Mouse (Mus musculus): ENCODE results near the gene Pank3. TPM values are rescaled to one million over a fixed set of nuclear protein-coding genes. Genes with fewer than 3 reads are reported as not detected.

Gene Pank3
- polyA plus RNA-seq, 1 experiment from 2014 or later: 31.8 TPM

DNA sequence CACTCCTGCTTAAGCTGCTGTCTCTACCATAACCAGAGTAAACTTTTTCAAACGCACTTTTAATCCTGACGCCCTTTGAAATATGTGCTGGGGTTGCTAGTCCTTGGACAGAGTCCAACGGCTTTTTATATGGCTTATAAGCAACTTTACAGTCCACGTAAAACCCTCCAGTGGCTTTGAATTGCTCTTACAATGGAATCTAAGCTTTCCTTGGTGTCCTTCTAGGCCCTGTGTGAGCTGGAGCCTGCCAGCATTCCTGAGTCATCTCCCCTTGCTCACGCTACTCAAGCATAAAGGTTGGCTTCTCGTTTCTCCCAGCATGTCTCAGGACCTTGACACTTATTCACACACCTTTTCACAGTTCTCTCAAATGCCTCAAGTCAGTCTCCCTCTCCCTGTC is 13.7 kb upstream of the Pank3 start:
- H3K9ac ChIP-seq: no peak overlapping the region
- no peaks in the 10 kb centered on the region for H3K27me3 ChIP-seq
- no peak overlapping the region for H3K27ac ChIP-seq
- WGBS: 69% methylated on average over 6 of the region's 6 CpGs
- no peak for ATAC-seq (ENCODE audit: low FRiP score)
- no peaks in the 10 kb centered on the region for H3K4me1 ChIP-seq
- no peaks in the 10 kb centered on the region for H3K9me3 ChIP-seq (replicated peaks)
- no peak overlapping the region for H3K4me3 ChIP-seq
- no peak overlapping the region for H3K4me2 ChIP-seq (replicated peaks)
- H3K36me3 ChIP-seq: no peaks in the 10 kb centered on the region

GRCm38 (mm10) chr11:35756411-35757303 is 12.6 kb upstream of the Pank3 start:
- Histone ChIP-seq H3K4me1 (no peaks in the 10 kb centered on the region), H3K4me3 (no peak overlapping the region), H3K9ac (no peak overlapping the region), H3K4me2 (replicated peaks) (no peak overlapping the region), H3K27me3 (no peaks in the 10 kb centered on the region), H3K36me3 (no peaks in the 10 kb centered on the region), H3K9me3 (replicated peaks) (no peaks in the 10 kb centered on the region), H3K27ac (no peak overlapping the region)
- ATAC-seq (ENCODE audit: low FRiP score): no peak
- 82% methylated on average over 11 of the region's 11 CpGs for WGBS

DNA sequence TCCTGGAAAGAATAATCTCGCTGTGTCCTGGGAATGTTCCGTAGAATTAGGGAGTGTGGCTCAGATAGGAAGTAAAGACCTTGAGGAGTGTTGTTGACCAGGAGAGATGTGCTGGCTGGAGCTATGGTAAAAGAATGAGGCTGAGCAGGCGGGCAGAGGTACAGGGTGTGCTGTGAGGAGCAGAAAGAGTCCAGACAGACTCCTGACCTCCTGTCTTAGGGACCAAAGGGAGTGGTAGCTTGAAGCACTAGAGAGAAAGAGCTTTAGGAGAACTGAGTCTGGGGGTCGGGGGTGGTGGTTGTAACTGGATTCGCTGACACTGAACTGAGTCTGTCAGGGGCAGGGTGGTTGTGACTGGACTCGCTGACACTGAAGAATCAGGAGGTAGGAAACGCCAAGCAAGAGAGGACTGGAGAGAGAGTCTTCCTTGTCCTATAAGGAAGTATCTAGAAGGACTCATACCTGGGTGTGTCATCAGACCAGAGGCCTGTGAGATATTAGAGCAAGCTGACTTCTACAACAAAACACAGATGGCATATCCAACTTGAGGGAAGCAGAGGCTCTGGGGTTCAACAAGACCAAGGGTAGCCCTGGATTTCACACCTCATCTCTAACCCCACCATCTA is 9.2 kb upstream of the Pank3 start:
- no peak overlapping the region for H3K4me2 ChIP-seq (replicated peaks)
- WGBS: 91% methylated on average over 7 of the region's 7 CpGs
- no peaks in the 10 kb centered on the region for H3K4me1 ChIP-seq
- no peak overlapping the region for H3K27ac ChIP-seq
- H3K9ac ChIP-seq: no peak overlapping the region
- ATAC-seq (ENCODE audit: low FRiP score): no peak
- H3K4me3 ChIP-seq: no peak overlapping the region
- H3K36me3 ChIP-seq: no peaks in the 10 kb centered on the region
- H3K9me3 ChIP-seq (replicated peaks): no peaks in the 10 kb centered on the region
- H3K27me3 ChIP-seq: no peaks in the 10 kb centered on the region

GRCm38 (mm10) chr11:35760627-35761003 is 8.7 kb upstream of the Pank3 start:
- no peaks in the 10 kb centered on the region for H3K36me3 ChIP-seq
- H3K9me3 ChIP-seq (replicated peaks): no peaks in the 10 kb centered on the region
- no peak overlapping the region for H3K4me2 ChIP-seq (replicated peaks)
- H3K27me3 ChIP-seq: no peaks in the 10 kb centered on the region
- H3K4me1 ChIP-seq: no peaks in the 10 kb centered on the region
- H3K27ac ChIP-seq: no peak overlapping the region
- H3K4me3 ChIP-seq: no peak overlapping the region
- ATAC-seq (ENCODE audit: low FRiP score): no peak
- H3K9ac ChIP-seq: no peak overlapping the region
- 94% methylated on average over 4 of the region's 4 CpGs for WGBS

- Histone ChIP-seq H3K9ac (no peak overlapping the region), H3K27ac (no peak overlapping the region), H3K9me3 (replicated peaks) (no peaks in the 10 kb centered on the region), H3K4me2 (replicated peaks) (no peak overlapping the region), H3K4me3 (no peak overlapping the region), H3K4me1 (peaks cover 12% of the 10 kb centered on the region), H3K27me3 (no peaks in the 10 kb centered on the region), H3K36me3 (no peaks in the 10 kb centered on the region)
- no peak for ATAC-seq (ENCODE audit: low FRiP score)
- WGBS: 92% methylated on average over 5 of the region's 5 CpGs
Measured at GRCm38 (mm10) chr11:35766845-35767244, 2.4 kb upstream of the Pank3 start.

GRCm38 (mm10) chr11:35769746-35770437 is 608 bp downstream of the Pank3 start:
- ATAC-seq (ENCODE audit: low FRiP score): peak; percentile 88
- peak overlapping the region; percentile 71 for H3K4me2 ChIP-seq (replicated peaks)
- H3K4me3 ChIP-seq: peak overlapping the region; percentile 89
- WGBS: under 1% methylated on average over 32 of the region's 41 CpGs
- peak overlapping the region; percentile 97 for H3K27ac ChIP-seq
- H3K9ac ChIP-seq: peak overlapping the region; percentile 96
- H3K27me3 ChIP-seq: no peaks in the 10 kb centered on the region
- H3K36me3 ChIP-seq: no peaks in the 10 kb centered on the region
- peaks cover 17% of the 10 kb centered on the region for H3K4me1 ChIP-seq
- H3K9me3 ChIP-seq (replicated peaks): no peaks in the 10 kb centered on the region

DNA sequence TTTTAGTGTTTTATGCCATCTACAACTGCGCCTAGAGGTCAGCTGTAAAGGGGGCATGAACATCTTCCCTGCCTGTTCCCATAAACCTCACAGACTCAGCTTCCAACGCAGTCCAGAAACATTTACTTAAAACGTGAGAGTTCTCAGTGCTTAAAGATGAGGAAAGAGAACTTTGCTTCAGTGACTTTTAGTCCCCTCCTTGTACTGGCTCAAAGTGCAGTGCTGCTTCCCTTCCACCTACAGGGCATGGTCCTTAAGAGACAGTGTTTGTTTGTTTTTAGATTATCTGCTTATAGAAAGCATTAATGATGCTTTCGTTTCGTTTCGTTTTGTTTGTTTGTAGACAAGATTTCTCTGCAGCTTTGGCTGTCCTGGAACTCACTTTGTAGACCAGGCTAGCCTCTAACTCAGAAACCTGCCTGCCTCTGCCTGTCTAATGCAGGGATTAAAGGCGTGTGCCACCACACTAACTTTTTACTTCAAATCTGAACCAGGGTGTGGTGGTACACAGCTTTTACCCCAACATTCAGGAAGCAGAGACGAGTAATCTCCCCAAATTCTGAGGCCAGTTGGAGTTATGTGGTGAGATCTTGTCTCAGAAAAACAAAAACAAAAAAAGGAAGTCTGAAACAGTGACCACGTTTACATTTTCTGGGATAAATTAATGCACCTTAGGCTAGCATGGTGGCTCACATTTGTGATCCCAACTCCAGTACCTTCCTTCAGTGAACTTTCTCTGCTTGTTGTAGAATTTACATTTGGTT is 1.6 kb downstream of the Pank3 start:
- H3K9ac ChIP-seq: peak overlapping the region; percentile 96
- peaks cover 17% of the 10 kb centered on the region for H3K4me1 ChIP-seq
- no peak for ATAC-seq (ENCODE audit: low FRiP score)
- no peak overlapping the region for H3K27ac ChIP-seq
- no peaks in the 10 kb centered on the region for H3K9me3 ChIP-seq (replicated peaks)
- H3K36me3 ChIP-seq: peaks cover under 1% of the 10 kb centered on the region; the same call in 1 of the 2 replicates
- H3K4me3 ChIP-seq: peak overlapping the region; percentile 89
- peak overlapping the region; percentile 71 for H3K4me2 ChIP-seq (replicated peaks)
- H3K27me3 ChIP-seq: no peaks in the 10 kb centered on the region
- WGBS: 69% methylated on average over 9 of the region's 9 CpGs

DNA sequence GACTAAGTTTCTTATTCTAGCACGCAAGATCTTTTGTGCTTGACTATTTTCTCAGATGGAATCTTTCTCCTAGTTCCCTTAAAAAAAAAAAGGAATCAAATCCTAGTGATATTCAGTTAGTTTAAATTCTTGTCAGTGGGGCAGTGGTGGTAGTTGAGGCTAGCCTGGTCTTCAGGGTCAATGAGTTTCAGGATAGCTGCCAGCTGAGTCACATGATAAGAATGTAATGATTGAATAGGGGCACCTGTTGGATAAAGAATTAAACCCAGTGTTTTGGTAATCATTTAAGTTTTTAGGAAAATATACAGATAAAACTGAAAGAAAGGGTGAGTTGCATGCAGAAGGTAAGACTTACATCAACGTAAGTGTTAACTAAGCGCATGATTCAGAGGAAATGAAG is 6.3 kb downstream of the Pank3 start:
- ATAC-seq (ENCODE audit: low FRiP score): no peak
- no peak overlapping the region for H3K9ac ChIP-seq
- H3K4me1 ChIP-seq: peaks cover 16% of the 10 kb centered on the region
- no peak overlapping the region for H3K4me2 ChIP-seq (replicated peaks)
- H3K9me3 ChIP-seq (replicated peaks): no peaks in the 10 kb centered on the region
- WGBS: 95% methylated on average over 3 of the region's 3 CpGs
- peaks cover 38% of the 10 kb centered on the region for H3K36me3 ChIP-seq
- H3K27me3 ChIP-seq: no peaks in the 10 kb centered on the region
- H3K27ac ChIP-seq: no peak overlapping the region
- H3K4me3 ChIP-seq: no peak overlapping the region

DNA sequence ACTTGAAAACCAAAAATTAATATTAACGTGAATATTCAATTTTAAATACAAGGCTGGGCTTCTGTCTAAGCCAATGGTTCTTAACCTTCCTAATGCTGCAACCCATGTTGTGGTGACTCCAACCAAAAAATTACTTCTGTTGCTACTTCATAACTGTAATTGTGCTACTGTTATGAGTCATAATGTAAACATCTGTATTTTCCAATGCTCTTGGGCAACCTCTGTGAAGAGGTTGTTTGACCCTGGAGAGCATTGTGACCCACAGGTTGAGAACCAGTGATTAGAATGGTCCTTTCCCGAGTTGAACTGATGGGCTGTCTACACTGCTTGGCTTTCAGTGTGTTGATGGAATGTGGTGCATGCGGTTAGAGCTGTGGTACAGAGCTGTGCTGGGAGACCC is 7.2 kb downstream of the Pank3 start:
- 90% methylated on average over 3 of the region's 3 CpGs for WGBS
- Histone ChIP-seq H3K9ac (no peak overlapping the region), H3K36me3 (peaks cover 40% of the 10 kb centered on the region), H3K9me3 (replicated peaks) (no peaks in the 10 kb centered on the region), H3K27me3 (no peaks in the 10 kb centered on the region), H3K27ac (no peak overlapping the region), H3K4me1 (peaks cover 9% of the 10 kb centered on the region; the same call in 1 of the 2 replicates), H3K4me2 (replicated peaks) (no peak overlapping the region), H3K4me3 (no peak overlapping the region)
- ATAC-seq (ENCODE audit: low FRiP score): no peak

GRCm38 (mm10) chr11:35780336-35780735 is 11.1 kb downstream of the Pank3 start:
- Histone ChIP-seq H3K4me2 (replicated peaks) (no peak overlapping the region), H3K36me3 (peaks cover 78% of the 10 kb centered on the region), H3K27ac (no peak overlapping the region), H3K9ac (no peak overlapping the region), H3K9me3 (replicated peaks) (no peaks in the 10 kb centered on the region), H3K4me3 (no peak overlapping the region), H3K27me3 (no peaks in the 10 kb centered on the region), H3K4me1 (no peaks in the 10 kb centered on the region)
- ATAC-seq (ENCODE audit: low FRiP score): no peak
- WGBS: 85% methylated on average over 3 of the region's 3 CpGs

- no peaks in the 10 kb centered on the region for H3K9me3 ChIP-seq (replicated peaks)
- H3K36me3 ChIP-seq: peaks cover 79% of the 10 kb centered on the region
- H3K4me3 ChIP-seq: no peak overlapping the region
- no peaks in the 10 kb centered on the region for H3K4me1 ChIP-seq
- no peak overlapping the region for H3K9ac ChIP-seq
- H3K27me3 ChIP-seq: no peaks in the 10 kb centered on the region
- WGBS: 98% methylated on average over 3 of the region's 3 CpGs
- no peak overlapping the region for H3K27ac ChIP-seq
- ATAC-seq (ENCODE audit: low FRiP score): no peak
- H3K4me2 ChIP-seq (replicated peaks): no peak overlapping the region
Measured at GRCm38 (mm10) chr11:35782444-35782843, 13.2 kb downstream of the Pank3 start.

DNA sequence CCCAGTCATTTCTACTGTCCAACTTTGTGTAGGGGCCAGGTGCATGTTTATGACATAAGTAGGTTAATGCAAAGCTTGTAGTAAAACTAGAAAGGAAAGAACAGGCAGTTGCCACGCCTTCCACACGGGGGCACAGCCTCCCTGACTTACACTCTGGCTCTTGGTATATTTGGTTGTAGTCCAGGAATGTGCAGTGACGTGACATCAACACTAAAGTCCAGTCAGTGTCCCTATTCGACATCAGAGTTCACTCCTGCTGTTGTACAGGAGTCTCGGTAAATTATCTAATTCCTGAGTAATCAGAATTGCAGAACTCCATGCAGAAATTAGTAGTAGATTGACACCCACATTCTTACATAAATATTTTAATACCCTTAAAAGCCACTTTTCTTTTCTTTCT is 13.8 kb downstream of the Pank3 start:
- no peak for ATAC-seq (ENCODE audit: low FRiP score)
- H3K9ac ChIP-seq: no peak overlapping the region
- WGBS: 95% methylated on average over 5 of the region's 5 CpGs
- H3K4me1 ChIP-seq: no peaks in the 10 kb centered on the region
- H3K9me3 ChIP-seq (replicated peaks): no peaks in the 10 kb centered on the region
- H3K27ac ChIP-seq: no peak overlapping the region
- H3K36me3 ChIP-seq: peaks cover 73% of the 10 kb centered on the region
- H3K27me3 ChIP-seq: no peaks in the 10 kb centered on the region
- H3K4me2 ChIP-seq (replicated peaks): no peak overlapping the region
- no peak overlapping the region for H3K4me3 ChIP-seq
